Mouse (Mus musculus) embryonic facial prominence, embryonic 15.5 days (tissue): ENCODE data around the gene Asic5. TPM values are rescaled to one million over a fixed set of nuclear protein-coding genes. Genes with fewer than 3 reads are reported as not detected.

ENCODE experiments used
- ATAC-seq: fragments of 200-750 bp; cut with Nextera tagmentation; 2 replicates; pipeline ENCODE4 v1.8.0; 2017; ENCODE audit warnings: low read depth, moderate TSS enrichment; ENCODE audit not compliant: insufficient number of reproducible peaks, low FRiP score, low TSS enrichment
- H3K27ac ChIP-seq: fragments of 300-500 bp; sonication (generic); replicated peaks from 2 replicates; pipeline ENCODE4 v1.5.1; 2015; ENCODE audit warnings: mild to moderate bottlenecking, inconsistent platforms
- H3K27me3 ChIP-seq: fragments of 300-500 bp; sonication (generic); 2 replicates; pipeline ENCODE4 v1.6.1; 2015; ENCODE audit warnings: inconsistent platforms
- H3K36me3 ChIP-seq: fragments of 300-500 bp; sonication (generic); 2 replicates; pipeline ENCODE4 v1.6.1; 2015; ENCODE audit warnings: mild to moderate bottlenecking, inconsistent platforms
- H3K4me1 ChIP-seq: fragments of 300-500 bp; sonication (generic); 2 replicates; pipeline ENCODE4 v1.6.1; 2015; ENCODE audit warnings: inconsistent platforms
- H3K4me2 ChIP-seq: fragments of 300-500 bp; sonication (generic); replicated peaks from 2 replicates; pipeline ENCODE4 v1.6.1; 2015; ENCODE audit warnings: mild to moderate bottlenecking, inconsistent platforms
- H3K4me3 ChIP-seq: fragments of 300-500 bp; sonication (generic); replicated peaks from 2 replicates; pipeline ENCODE4 v1.5.1; 2015; ENCODE audit warnings: mild to moderate bottlenecking, inconsistent platforms
- H3K9ac ChIP-seq: fragments of 300-500 bp; sonication (generic); 2 replicates; pipeline ENCODE4 v1.6.1; 2015; ENCODE audit warnings: inconsistent platforms
- H3K9me3 ChIP-seq: fragments of 300-500 bp; sonication (generic); replicated peaks from 2 replicates; pipeline ENCODE4 v1.6.1; 2016; ENCODE audit warnings: inconsistent platforms
- WGBS: fragments of 180-500 bp; shearing (Covaris S2); methylation state at CpG from one replicate; pipeline ENCODE4 v1.1.7; 2015; 5-methylcytosine and 5-hydroxymethylcytosine counted together
- polyA plus RNA-seq: library from polyadenylated mRNA; unstranded; fragments of >200 nt; fragmentation: Nextera tagmentation; extraction: Ambion mirVana; gene quantifications from 2 replicates; pipeline ENCODE4 v1.2.1, GENCODE M21; 2015

Asic5 gene
- polyA plus RNA-seq, 1 experiment from 2014 or later = not detected

DNA sequence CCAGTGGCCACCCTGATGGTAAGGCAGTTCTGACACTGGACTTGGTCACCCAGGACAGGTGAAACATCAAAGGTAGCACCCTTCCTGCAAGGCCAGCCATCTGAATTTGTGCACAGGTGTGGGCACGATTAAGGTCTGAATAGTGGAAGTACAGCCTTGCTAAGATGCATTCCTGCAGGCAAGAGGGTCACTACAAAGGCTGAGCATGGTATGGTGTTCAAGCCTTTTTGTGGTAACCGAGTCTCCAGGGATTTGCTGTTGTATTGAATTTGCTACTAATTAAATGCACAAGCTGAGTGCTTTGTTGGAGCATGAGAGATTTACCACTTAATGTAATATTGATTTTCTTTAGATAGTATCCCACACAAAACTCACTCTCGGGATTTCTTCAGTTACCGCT is 66.0 kb downstream of the Asic5 start:
- Histone ChIP-seq H3K27ac (no peak overlapping the region), H3K4me1 (0 out of 2 replicates have a peak, but pooled peaks cover 12% of the 10 kb centered on the region), H3K9me3 (no peaks in the 10 kb centered on the region), H3K4me2 (no peak overlapping the region), H3K27me3 (no peaks in the 10 kb centered on the region), H3K4me3 (no peak overlapping the region), H3K9ac (no peak overlapping the region), H3K36me3 (no peaks in the 10 kb centered on the region)
- no peak for ATAC-seq
- 51% methylated on average over 4 of the region's 4 CpGs for WGBS

DNA sequence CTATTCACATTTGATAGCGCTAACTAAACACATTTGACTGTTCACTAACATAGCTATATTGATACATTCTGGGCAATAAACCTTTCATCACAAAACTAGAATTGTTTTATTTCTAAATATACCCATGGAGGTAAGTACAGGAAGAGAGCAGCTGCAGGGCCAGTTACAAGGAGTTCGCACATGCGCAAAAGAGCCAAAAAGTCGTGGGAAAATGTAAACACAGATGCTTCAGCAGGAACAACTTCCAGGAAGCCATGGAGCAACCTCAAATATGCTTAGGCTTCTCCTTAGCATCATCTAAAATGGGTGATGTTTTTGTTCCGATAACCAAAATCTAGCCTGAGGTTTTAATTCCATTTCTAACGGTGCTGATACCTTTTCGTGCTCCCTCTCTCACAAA is 66.6 kb downstream of the Asic5 start:
- Histone ChIP-seq H3K9ac (no peak overlapping the region), H3K4me3 (no peak overlapping the region), H3K4me2 (no peak overlapping the region), H3K27ac (peak overlapping the region; percentile 34; the same call in 1 of the 2 replicates), H3K36me3 (no peaks in the 10 kb centered on the region), H3K4me1 (0 out of 2 replicates have a peak, but pooled peaks cover 12% of the 10 kb centered on the region), H3K27me3 (no peaks in the 10 kb centered on the region), H3K9me3 (no peaks in the 10 kb centered on the region)
- WGBS = 51% methylated on average over 7 of the region's 7 CpGs
- no peak for ATAC-seq

DNA sequence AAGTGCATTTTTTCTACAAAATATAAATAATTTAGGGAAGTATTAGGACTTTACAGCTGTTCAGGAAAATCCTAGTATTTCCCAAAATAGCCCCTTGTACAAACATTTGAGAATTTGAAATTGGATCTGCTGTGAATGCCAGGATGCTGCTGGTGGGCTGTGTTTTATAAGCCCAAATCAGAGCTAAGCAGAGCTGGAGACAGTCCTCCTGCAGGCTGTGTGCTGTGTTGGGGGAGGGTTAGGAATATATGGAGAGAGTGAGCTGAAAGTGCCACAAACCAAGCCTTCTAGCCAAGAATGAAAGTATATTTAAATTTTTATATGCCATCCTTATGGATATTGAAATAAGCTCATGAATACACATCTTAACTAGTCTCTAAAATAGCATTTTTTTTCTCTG is 69.4 kb downstream of the Asic5 start:
- H3K4me1 ChIP-seq = 0 out of 2 replicates have a peak, but pooled peaks cover 12% of the 10 kb centered on the region
- no peak overlapping the region for H3K9ac ChIP-seq
- H3K4me2 ChIP-seq = no peak overlapping the region
- H3K9me3 ChIP-seq = no peaks in the 10 kb centered on the region
- no peak overlapping the region for H3K4me3 ChIP-seq
- H3K27ac ChIP-seq = no peak overlapping the region
- no peaks in the 10 kb centered on the region for H3K27me3 ChIP-seq
- no peaks in the 10 kb centered on the region for H3K36me3 ChIP-seq
- no peak for ATAC-seq

DNA sequence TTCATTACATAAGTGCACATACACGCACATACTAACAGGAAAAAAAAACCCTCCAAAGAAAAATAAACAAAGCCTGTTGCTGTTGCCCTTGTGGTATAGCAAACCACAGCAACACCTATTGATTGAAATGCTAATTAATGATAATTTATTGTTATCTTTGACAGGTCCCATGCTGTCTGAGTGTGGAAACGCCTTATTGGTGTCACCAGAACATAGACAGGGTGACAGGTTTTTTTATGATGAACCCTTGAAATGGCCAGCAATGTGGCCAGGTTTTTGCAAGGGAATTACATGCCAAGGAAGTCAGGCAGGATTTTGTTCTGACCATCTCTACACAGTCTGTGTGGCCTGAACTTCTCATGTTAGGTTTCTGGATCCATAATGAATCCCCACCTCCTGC is 69.9 kb downstream of the Asic5 start:
- 70% methylated on average over 2 of the region's 2 CpGs for WGBS
- H3K9me3 ChIP-seq = no peaks in the 10 kb centered on the region
- no peak overlapping the region for H3K9ac ChIP-seq
- no peak overlapping the region for H3K27ac ChIP-seq
- no peaks in the 10 kb centered on the region for H3K27me3 ChIP-seq
- no peak overlapping the region for H3K4me3 ChIP-seq
- no peak overlapping the region for H3K4me2 ChIP-seq
- 0 out of 2 replicates have a peak, but pooled peaks cover 12% of the 10 kb centered on the region for H3K4me1 ChIP-seq
- ATAC-seq = no peak
- no peaks in the 10 kb centered on the region for H3K36me3 ChIP-seq

DNA sequence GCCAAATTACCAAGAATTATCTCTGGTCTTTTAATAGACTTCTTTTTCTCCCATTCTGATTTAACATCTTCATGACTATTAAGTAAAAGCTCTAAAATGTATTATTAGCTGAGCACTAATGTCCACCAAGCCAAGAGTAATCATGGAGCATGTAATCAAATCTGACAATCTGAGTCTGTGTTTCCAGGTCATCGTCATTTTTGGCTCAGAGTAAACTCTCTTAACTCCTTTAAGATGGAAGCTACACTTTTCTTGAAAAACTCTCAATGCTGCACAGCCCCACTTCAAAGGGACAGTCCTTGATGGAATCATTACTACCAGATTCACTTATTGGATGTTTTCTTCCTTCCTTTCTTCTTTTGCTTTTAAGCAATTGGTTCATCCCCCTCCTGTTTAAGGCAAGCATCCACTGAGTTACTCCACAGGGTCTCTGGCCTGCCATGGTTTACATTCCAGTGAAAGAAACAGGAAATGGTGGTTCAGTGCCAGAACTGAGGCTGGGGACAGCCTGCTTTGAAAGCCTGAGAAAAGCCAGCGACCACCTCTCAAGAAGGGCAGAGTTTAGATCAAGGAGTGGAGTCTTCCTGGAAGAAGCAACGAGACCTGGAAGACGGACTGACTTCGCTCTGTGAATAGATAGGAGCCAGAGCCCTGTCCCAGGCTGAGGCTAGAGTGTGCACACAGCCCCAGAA is 72.3 kb downstream of the Asic5 start:
- 0 out of 2 replicates have a peak, but pooled peaks have one; percentile 39 for ATAC-seq
- 43% methylated on average over 5 of the region's 5 CpGs for WGBS
- Histone ChIP-seq H3K36me3 (no peaks in the 10 kb centered on the region), H3K4me3 (no peak overlapping the region), H3K27me3 (no peaks in the 10 kb centered on the region), H3K9ac (no peak overlapping the region), H3K9me3 (no peaks in the 10 kb centered on the region), H3K4me2 (no peak overlapping the region), H3K4me1 (0 out of 2 replicates have a peak, but pooled peaks cover 8% of the 10 kb centered on the region), H3K27ac (no peak overlapping the region)

DNA sequence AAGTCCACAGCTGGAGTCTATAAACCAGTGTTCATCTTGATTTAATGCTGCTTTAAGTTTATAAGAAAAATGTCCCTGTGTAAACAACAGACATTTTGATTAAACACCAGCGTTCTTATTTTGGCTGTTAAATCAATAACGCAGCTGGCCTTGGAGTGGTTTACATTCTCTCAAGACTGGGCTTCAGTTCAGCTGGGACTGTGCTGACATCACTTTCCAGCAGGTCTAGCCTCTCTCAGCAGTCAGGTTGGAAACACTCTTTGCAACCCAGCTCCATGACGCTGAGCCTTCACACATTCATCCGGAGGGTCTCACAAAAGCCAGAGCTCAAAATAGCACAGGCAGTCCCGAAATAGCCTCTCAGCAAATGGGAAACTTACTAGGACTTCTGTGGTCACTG is 75.1 kb downstream of the Asic5 start:
- H3K27me3 ChIP-seq = no peaks in the 10 kb centered on the region
- 43% methylated on average over 5 of the region's 5 CpGs for WGBS
- no peak; the same call in 1 of the 2 replicates for ATAC-seq
- H3K4me3 ChIP-seq = no peak overlapping the region
- no peaks in the 10 kb centered on the region for H3K9me3 ChIP-seq
- H3K4me1 ChIP-seq = no peaks in the 10 kb centered on the region
- H3K36me3 ChIP-seq = no peaks in the 10 kb centered on the region
- no peak overlapping the region for H3K27ac ChIP-seq
- H3K9ac ChIP-seq = no peak overlapping the region
- H3K4me2 ChIP-seq = no peak overlapping the region

DNA sequence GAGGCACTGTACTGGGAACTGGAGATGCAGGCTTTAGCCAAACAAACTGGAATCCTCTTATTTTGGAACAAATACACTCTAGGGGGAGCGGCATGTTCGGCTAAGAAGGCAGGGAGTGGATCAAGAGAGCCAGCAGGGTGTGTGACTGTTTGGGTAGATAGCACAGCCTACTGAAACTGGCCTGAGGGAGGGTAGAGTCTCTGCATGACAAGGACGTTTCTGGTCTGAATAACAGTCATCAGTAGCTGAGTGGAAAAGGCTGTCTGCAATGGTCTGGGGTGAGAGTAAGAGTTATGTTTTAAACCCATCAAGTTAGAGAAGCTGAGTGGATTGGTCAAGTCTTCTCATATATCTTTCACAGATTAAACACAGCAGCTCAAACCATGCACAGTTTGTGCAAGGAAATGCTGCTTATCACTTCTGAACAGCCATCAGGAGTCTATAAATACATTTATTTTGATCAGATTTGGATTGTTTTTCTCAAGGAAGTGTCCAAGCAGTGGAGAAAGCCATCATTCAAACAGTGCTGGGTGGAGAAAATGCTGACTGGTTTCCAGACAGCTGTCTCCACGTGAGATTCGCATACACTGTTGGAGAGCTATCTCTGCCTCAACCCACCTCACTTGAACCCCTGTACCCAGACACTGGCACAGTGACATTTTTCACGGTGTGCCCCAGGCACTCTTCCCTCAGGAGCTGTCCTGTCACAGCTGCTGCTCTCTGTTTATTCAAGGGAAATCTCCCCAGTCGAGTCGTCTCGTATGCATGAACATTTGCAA is 79.5 kb downstream of the Asic5 start:
- 29% methylated on average over 9 of the region's 9 CpGs for WGBS

DNA sequence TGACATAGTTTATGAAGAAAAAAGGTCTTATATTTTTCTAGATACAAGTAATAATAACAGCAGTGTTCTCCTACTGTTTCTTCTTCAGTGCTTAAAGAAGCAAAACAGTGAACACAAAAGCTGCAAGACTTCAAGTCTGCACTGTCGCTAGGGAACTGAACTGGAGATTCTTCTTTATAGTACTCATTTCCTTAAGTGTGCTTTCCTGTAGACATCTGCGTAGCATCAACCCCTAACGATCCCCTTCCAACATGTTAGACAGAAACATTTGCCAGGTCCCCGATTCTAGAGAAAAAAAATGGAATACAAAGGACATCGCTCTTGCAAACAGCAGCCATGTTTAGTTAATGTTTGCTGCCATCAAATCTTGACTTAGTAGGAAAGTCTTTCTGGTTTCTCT is 85.7 kb downstream of the Asic5 start:
- H3K9me3 ChIP-seq = no peaks in the 10 kb centered on the region
- 63% methylated on average over 5 of the region's 5 CpGs for WGBS
- H3K4me3 ChIP-seq = no peak overlapping the region
- H3K36me3 ChIP-seq = no peaks in the 10 kb centered on the region
- 0 out of 2 replicates have a peak, but pooled peaks cover 6% of the 10 kb centered on the region for H3K4me1 ChIP-seq
- no peaks in the 10 kb centered on the region; the same call in 1 of the 2 replicates for H3K27me3 ChIP-seq
- no peak for ATAC-seq
- no peak overlapping the region for H3K27ac ChIP-seq
- no peak overlapping the region for H3K4me2 ChIP-seq
- H3K9ac ChIP-seq = no peak overlapping the region

More for the DNA sequence above, 79.5 kb downstream of the Asic5 start:
- ATAC-seq = no peak
- Histone ChIP-seq H3K4me1 (0 out of 2 replicates have a peak, but pooled peaks cover 6% of the 10 kb centered on the region), H3K9ac (no peak overlapping the region), H3K36me3 (no peaks in the 10 kb centered on the region), H3K27me3 (no peaks in the 10 kb centered on the region), H3K4me3 (no peak overlapping the region), H3K27ac (no peak overlapping the region), H3K4me2 (no peak overlapping the region), H3K9me3 (no peaks in the 10 kb centered on the region)

Other genes starting within 250 kb of the Asic5 start
- gene Ctso, start 49.7 kb upstream of the Asic5 start, polyA plus RNA-seq = 13.2 and 13.3 TPM in 2 replicates
- gene Tdo2, start 6.1 kb upstream of the Asic5 start, polyA plus RNA-seq = 0.04 and 0.07 TPM in 2 replicates
- 12.4 and 14.0 TPM in 2 replicates for gene Gucy1b1, start 92.4 kb downstream of the Asic5 start, polyA plus RNA-seq
- 11.7 and 11.9 TPM in 2 replicates for gene Gucy1a1, start 163.5 kb downstream of the Asic5 start, polyA plus RNA-seq